Mouse (Mus musculus) heart, postnatal 0 days (tissue): ENCODE results near the gene Sec31b. TPM values are rescaled to one million over a fixed set of nuclear protein-coding genes. Genes with fewer than 3 reads are reported as not detected.
A peak's percentile ranks its signal among the peaks of the same experiment; 100 is the strongest.

ENCODE experiments used
- ATAC-seq: fragments of 200-750 bp; cut with Nextera tagmentation; 2 replicates; pipeline ENCODE4 v1.8.0; 2017; ENCODE audit warnings: low read depth, moderate number of reproducible peaks, moderate library complexity; ENCODE audit not compliant: insufficient read depth
- DNase-seq: peaks from one replicate; pipeline ENCODE4 v3.0.0-alpha.2; 2016; ENCODE audit warnings: low spot score
- H3K27ac ChIP-seq: fragments of 300-500 bp; sonication (generic); 2 replicates; pipeline ENCODE4 v1.5.1; 2014; ENCODE audit warnings: low read depth, mild to moderate bottlenecking
- H3K27me3 ChIP-seq: fragments of 300-500 bp; sonication (generic); 2 replicates; pipeline ENCODE4 v1.6.1; 2014; ENCODE audit warnings: low read length, mixed read lengths; ENCODE audit not compliant: control insufficient read depth, insufficient read depth
- H3K36me3 ChIP-seq: fragments of 300-500 bp; sonication (generic); replicated peaks from 2 replicates; pipeline ENCODE4 v1.6.1; 2014; ENCODE audit warnings: low read length, mixed read lengths; ENCODE audit not compliant: control insufficient read depth, insufficient read depth
- H3K4me1 ChIP-seq: fragments of 300-500 bp; sonication (generic); 2 replicates; pipeline ENCODE4 v1.6.1; 2014; ENCODE audit warnings: antibody characterized with exemption; ENCODE audit not compliant: control insufficient read depth, insufficient read depth
- H3K4me2 ChIP-seq: fragments of 300-500 bp; sonication (generic); 2 replicates; pipeline ENCODE4 v1.6.1; 2014; ENCODE audit warnings: low read depth, mild to moderate bottlenecking, low read length, moderate library complexity
- H3K4me3 ChIP-seq: fragments of 300-500 bp; sonication (generic); 2 replicates; pipeline ENCODE4 v1.5.1; 2014; ENCODE audit warnings: low read depth, low read length
- H3K9ac ChIP-seq: fragments of 300-500 bp; sonication (generic); replicated peaks from 2 replicates; pipeline ENCODE4 v1.6.1; 2014; ENCODE audit warnings: low read depth, low read length, mixed read lengths
- H3K9me3 ChIP-seq: fragments of 300-500 bp; sonication (generic); replicated peaks from 2 replicates; pipeline ENCODE4 v1.6.1; 2016; ENCODE audit warnings: low read length; ENCODE audit not compliant: control insufficient read depth
- CTCF ChIP-seq: IDR thresholded peaks from 2 replicates; pipeline ENCODE4 v1.5.1; 2016; ENCODE audit warnings: antibody characterized with exemption, control low read depth, low read depth
- EP300 ChIP-seq: IDR thresholded peaks from 2 replicates; pipeline ENCODE4 v1.6.1; 2016; ENCODE audit warnings: antibody characterized with exemption, low read depth
- WGBS: fragments of 180-500 bp; shearing (Covaris S2); extraction: QIAGEN DNeasy Blood & Tissue Kit; methylation state at CpG from one replicate; pipeline ENCODE4 v1.1.7; 2014; 5-methylcytosine and 5-hydroxymethylcytosine counted together
- polyA plus RNA-seq: library from polyadenylated mRNA; unstranded; fragments of >200 nt; fragmentation: Nextera tagmentation; extraction: Ambion mirVana; gene quantifications from 2 replicates; pipeline ENCODE4 v1.2.1, GENCODE M21; 2015
- total RNA-seq: library from RNA; depleted of rRNA; stranded (reverse); fragments of >200 nt; gene quantifications from 2 replicates; pipeline ENCODE4 v1.2.3, GENCODE M21; 2014; ENCODE audit warnings: low replicate concordance

The Sec31b gene
- total and polyA plus RNA-seq, 2 experiments from 2014 or later, result 1.6 to 5.5 TPM

GRCm38 (mm10) chr19:44564006-44564405 is 18.3 kb upstream of the Sec31b start:
- peak overlapping the region; percentile 80 for H3K4me2 ChIP-seq
- no peaks in the 10 kb centered on the region for H3K9me3 ChIP-seq
- WGBS, result 86% methylated on average over 14 of the region's 14 CpGs
- peaks cover 17% of the 10 kb centered on the region for H3K4me1 ChIP-seq
- H3K4me3 ChIP-seq, result no peak overlapping the region
- no peak overlapping the region for H3K9ac ChIP-seq
- no peak overlapping the region for H3K27ac ChIP-seq
- ATAC-seq, result no peak
- H3K27me3 ChIP-seq, result no peaks in the 10 kb centered on the region
- DNase-seq, result no peak
- H3K36me3 ChIP-seq, result peaks cover 36% of the 10 kb centered on the region
- TF ChIP-seq CTCF (no peak), EP300 (no peak)

DNA sequence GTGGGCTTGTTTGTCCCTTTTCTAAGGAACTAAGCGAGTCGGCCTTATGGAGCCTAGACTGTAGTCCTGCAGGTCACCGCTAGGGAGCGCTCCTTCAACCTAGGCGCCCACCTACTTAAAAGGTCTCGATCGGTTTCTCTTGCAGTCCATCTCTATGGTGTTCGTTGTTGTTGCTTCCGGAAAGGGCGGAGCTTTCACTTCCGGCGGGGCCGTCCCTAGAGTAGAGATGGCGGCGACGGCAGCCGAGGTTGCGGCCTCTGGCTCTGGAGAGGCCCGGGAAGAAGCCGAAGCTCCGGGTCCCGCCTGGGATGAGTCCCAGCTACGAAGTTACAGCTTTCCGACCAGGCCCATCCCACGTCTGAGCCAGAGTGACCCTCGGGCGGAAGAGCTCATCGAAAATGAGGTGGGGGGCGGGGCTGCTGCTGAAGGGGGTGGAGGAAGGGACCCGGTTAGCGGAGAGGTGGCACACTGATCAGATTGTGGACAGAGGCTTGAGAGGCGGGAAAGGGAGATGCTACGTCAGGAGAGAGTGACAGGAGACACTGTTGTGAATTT is 17.1 kb upstream of the Sec31b start, which contains the start of gene Hif1an:
TSS of gene Hif1an (plus strand) at position 199 of the 555 bp plus-strand sequence.
- Histone ChIP-seq H3K27me3 (no peaks in the 10 kb centered on the region), H3K9me3 (no peaks in the 10 kb centered on the region), H3K36me3 (peaks cover 23% of the 10 kb centered on the region), H3K4me3 (peak within 1 kb of the TSS; percentile 87), H3K27ac (peak within 1 kb of the TSS; percentile 77), H3K4me2 (peak within 1 kb of the TSS; percentile 80), H3K9ac (peak within 1 kb of the TSS; percentile 65), H3K4me1 (peaks cover 17% of the 10 kb centered on the region)
- TF ChIP-seq CTCF, result peak; percentile 94
- TF ChIP-seq EP300, result peak; percentile 50; the same call in 1 of the 2 replicates
- under 1% methylated on average over 33 of the region's 33 CpGs for WGBS
- peak; percentile 99 for ATAC-seq
- peak; percentile 95 for DNase-seq

- WGBS, result under 1% methylated on average over 50 of the region's 50 CpGs
These were observed 9.4 kb upstream of the Sec31b start, which contains the start of gene Ndufb8 for GRCm38 (mm10) chr19:44554861-44555590. Ndufb8 (minus strand) TSS chr19:44555440.

DNA sequence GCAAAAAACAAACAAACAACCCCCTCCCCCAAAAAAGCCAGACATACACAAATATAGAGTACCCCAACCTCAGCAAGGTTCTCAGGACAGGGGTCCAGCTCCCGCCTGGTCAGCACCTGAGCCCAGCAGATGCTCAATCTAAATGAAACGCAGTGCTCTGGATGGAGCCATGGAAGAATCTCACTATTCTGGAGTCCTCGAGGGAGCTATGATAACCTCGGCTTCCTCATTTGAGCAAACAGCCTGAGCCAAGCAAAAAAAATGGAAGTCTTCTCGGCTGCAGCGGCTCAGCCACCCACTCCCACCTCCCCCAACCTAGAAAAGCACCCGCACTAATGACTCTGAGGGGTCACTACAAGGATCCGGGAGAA is 8.8 kb upstream of the Sec31b start:
- H3K27ac ChIP-seq, result peak overlapping the region; percentile 90

More at GRCm38 (mm10) chr19:44554861-44555590, 9.4 kb upstream of the Sec31b start, which contains the start of gene Ndufb8:
- peak within 1 kb of the TSS; percentile 95 for H3K9ac ChIP-seq
- peak within 1 kb of the TSS; percentile 90 for H3K27ac ChIP-seq
- H3K4me2 ChIP-seq, result peak within 1 kb of the TSS; percentile 94
- TF ChIP-seq EP300 (peak; percentile 59; the same call in 1 of the 2 replicates), CTCF (no peak)
- ATAC-seq, result peak; percentile 91
- no peaks in the 10 kb centered on the region for H3K9me3 ChIP-seq
- peaks cover 34% of the 10 kb centered on the region for H3K36me3 ChIP-seq
- DNase-seq, result peak; percentile 91
- peaks cover 9% of the 10 kb centered on the region for H3K4me1 ChIP-seq
- peak within 1 kb of the TSS; percentile 90 for H3K4me3 ChIP-seq
- H3K27me3 ChIP-seq, result no peaks in the 10 kb centered on the region

DNA sequence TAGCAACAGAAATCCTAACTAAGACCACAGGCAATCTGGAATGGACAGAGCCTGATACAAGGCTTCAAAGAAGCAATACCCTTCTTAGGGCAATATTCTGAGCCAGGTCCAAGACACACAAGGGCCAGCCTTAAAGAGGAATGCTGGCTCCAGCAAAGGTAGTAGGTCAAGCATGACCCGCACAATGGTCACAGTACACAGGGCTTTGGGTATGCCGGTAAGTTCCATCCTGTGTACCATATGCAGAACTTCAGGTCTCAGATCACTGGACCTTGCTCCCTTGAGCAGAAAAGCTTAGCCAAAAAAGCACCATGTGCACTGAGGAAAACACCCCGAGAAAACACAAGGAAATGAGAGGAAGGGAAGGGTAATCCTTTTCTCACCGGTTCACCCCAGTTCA is 7.6 kb upstream of the Sec31b start:
- peaks cover 51% of the 10 kb centered on the region for H3K36me3 ChIP-seq
- 96% methylated on average over 4 of the region's 4 CpGs for WGBS
- TF ChIP-seq CTCF, result no peak
- no peak for TF ChIP-seq EP300
- peaks cover 9% of the 10 kb centered on the region for H3K4me1 ChIP-seq
- H3K27ac ChIP-seq, result no peak overlapping the region
- no peak for ATAC-seq
- H3K4me2 ChIP-seq, result 0 out of 2 replicates have a peak overlapping the region, but pooled peaks have one; percentile 94
- no peaks in the 10 kb centered on the region for H3K27me3 ChIP-seq
- no peaks in the 10 kb centered on the region for H3K9me3 ChIP-seq
- no peak overlapping the region for H3K4me3 ChIP-seq
- 0 out of 2 replicates have a peak overlapping the region, but pooled peaks have one; percentile 95 for H3K9ac ChIP-seq
- DNase-seq, result no peak

More for the DNA sequence above, 8.8 kb upstream of the Sec31b start:
- H3K9me3 ChIP-seq, result no peaks in the 10 kb centered on the region
- ATAC-seq, result no peak; the same call in 1 of the 2 replicates
- H3K4me2 ChIP-seq, result peak overlapping the region; percentile 94
- peaks cover 9% of the 10 kb centered on the region for H3K4me1 ChIP-seq
- peak overlapping the region; percentile 90 for H3K4me3 ChIP-seq
- H3K36me3 ChIP-seq, result peaks cover 40% of the 10 kb centered on the region
- TF ChIP-seq CTCF (no peak), EP300 (no peak)
- no peak for DNase-seq
- 3% methylated on average over 8 of the region's 8 CpGs for WGBS
- no peaks in the 10 kb centered on the region for H3K27me3 ChIP-seq
- H3K9ac ChIP-seq, result peak overlapping the region; percentile 95
